Mouse (Mus musculus) lung, postnatal 0 days (tissue): ENCODE measurements at regions not wholly inside any gene's neighbourhood (a gene's known extent, or its start where the extent isn't known, plus 50 kb on each side); places are given as distances from the start of the nearest gene placed in this dataset.

Source experiments
- CTCF ChIP-seq: IDR thresholded peaks from 2 replicates; pipeline ENCODE4 v1.5.1; 2016; ENCODE audit warnings: antibody characterized with exemption, mild to moderate bottlenecking
- EP300 ChIP-seq: IDR thresholded peaks from 2 replicates; pipeline ENCODE4 v1.6.1; 2016; ENCODE audit warnings: antibody characterized with exemption, mild to moderate bottlenecking, control low read depth

GRCm38 (mm10) chr3:148423383-148423782 is 567.0 kb downstream of the Adgrl2 start:
- no peak for TF ChIP-seq EP300
- TF ChIP-seq CTCF: no peak
